Mouse (Mus musculus) heart, embryonic 16.5 days (tissue): ENCODE data around the gene Mlh1. TPM values are rescaled to one million over a fixed set of nuclear protein-coding genes. Genes with fewer than 3 reads are reported as not detected.

Source experiments
- polyA plus RNA-seq: library from polyadenylated mRNA; unstranded; fragments of >200 nt; fragmentation: Nextera tagmentation; extraction: Ambion mirVana; gene quantifications from 2 replicates; pipeline ENCODE4 v1.2.1, GENCODE M21; 2015

Mlh1 gene
- polyA plus RNA-seq, 1 experiment from 2014 or later = 34.6 TPM

Other genes with a start within 250 kb of the Mlh1 start
- 5.0 and 5.9 TPM in 2 replicates for gene Ccrl2, start 214.3 kb downstream of the Mlh1 start, polyA plus RNA-seq
- gene Lrrfip2, start 154.2 kb downstream of the Mlh1 start, polyA plus RNA-seq = 74.8 and 76.9 TPM in 2 replicates
- gene Epm2aip1, start 138 bp upstream of the Mlh1 start, polyA plus RNA-seq = 18.9 and 21.5 TPM in 2 replicates
- gene Trank1, start 39.9 kb upstream of the Mlh1 start, polyA plus RNA-seq = 0.07 TPM in 1 of 2 replicates, not detected in the other
- 0.35 and 0.47 TPM in 2 replicates for gene Dclk3, start 167.3 kb upstream of the Mlh1 start, polyA plus RNA-seq